Mouse (Mus musculus): ENCODE measurements around the gene Ddx18.
A peak's percentile ranks its signal among the peaks of the same experiment; 100 is the strongest.

The Ddx18 gene

DNA sequence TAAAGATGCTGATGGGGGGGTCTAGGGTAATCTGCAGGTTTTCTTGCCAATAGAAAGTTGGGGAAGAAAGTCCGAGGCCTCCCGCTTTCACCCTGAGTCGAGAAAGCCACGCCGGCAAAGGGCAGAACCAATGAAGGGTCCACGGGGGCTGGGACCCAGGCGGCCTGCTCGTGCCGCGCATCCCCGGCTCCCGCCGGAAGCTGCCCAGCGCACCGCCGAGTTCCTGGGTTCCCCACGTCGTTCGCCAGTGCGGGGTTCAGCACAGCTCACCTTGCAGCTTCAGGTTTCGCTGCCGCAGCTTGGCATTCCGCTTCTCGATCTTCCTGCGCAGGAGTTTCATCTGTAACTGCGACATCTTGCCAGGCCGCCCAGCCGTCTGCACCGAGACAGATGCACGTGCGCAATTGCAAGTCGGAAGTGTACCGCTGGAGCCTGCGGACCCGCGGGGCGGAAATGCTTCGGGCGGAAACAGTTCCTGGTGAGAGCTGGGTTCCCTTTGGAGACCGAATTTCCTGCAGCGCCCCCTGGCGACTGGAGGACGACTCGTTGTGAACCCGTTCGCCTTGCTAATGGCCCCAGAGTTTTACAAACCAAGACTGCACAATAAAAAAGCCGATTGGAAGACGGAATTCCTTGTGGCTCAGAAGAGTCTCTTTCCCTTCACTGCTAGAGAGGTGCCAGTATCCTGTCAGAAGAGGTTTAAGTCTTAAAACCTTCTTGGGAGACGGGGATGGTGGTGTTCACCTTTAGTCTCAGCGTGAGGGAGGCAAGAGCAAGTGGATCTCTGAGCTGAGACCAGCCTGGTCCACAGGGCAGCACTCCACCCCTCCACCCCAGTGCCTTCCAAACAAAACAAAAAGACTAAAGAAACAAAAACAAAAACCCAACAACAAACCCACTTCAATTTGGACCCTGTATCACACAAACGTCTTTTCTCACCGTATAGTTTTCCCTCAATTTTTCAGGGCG, at the start of gene Ddx18:
Ddx18 (minus strand) TSS at position 469 of the 969 bp plus-strand sequence.
- peak; percentile 97 for DNase-seq

DNA sequence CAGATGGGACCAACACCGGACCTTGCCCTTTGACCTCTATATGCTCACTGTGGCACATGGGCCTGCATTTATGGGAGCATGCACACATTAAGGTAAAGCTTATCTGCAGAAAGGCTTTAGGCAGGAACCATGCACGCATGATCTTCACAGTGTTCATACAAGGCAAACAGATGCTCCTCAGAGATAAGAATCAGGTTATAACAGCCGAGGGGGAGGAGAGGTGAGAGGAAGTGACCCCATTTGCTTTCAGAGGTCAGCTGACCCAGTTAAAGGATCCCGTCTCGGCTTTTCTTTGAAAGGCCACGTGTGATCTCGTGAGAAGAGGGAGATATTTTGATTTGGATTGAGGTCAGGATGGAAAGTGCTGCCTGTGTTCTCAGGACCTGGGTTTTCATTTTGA, 40.2 kb upstream of the Ddx18 start:
- peak; percentile 20 for DNase-seq

DNA sequence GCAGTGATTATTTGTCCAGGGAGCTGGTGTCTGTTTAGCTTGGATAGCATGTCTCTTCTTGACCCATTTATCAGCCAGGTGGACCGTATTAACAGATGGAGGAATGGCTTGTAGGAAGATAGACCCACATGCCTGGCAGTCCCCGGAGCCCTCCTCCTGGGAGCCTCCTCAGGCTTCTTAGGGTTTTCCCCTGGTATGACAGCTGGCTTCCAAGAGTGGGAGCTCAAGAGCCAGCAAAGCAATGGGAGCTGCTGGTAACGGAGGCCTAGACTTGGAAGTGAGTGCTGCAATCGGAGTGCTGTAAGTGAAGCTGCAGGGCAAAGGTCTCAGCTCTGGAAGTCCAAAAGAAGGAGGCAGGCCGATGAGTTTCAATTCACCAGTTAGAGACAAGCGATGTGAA, 37.3 kb upstream of the Ddx18 start:
- DNase-seq = peak; percentile 6

DNA sequence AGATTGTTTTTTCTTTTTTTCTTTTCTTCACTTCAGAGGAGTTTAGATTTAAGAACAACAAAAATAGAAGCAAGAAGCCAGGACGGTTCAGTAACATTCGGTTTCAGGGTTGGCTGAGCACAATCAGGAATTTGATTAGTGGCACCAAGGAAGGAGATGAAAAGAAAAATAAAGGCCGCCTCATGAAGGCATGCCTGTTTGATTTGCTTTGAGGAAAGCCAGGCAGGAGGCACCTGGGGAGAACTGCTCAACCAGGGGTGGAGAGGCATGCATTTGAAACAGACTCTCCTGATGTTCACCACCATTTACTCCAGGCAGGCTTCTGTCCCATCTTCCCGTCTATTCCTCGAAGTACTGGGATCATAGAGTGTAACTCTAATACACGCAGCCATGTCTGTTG, 34.1 kb upstream of the Ddx18 start:
- no peak for DNase-seq

DNA sequence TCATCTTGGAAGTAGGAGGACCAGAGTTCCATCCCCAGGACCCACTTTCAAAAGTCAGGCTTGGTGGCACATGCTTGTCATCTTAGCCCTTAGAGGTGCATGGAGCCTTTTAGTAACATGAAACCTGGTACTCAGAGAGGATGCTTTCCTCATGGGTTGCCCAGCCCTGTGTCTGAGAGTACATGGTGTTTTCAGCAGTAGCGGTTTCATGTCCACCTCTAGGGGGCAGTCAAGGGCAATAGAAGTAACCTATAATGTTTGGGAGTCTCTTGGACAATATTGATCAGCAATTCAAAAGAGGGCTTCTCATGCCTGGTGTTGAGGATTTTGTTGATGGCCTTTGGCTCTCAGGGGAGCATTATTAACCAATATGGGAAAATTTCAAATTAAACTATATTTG, 33.3 kb upstream of the Ddx18 start:
- peak; percentile 60 for DNase-seq

DNA sequence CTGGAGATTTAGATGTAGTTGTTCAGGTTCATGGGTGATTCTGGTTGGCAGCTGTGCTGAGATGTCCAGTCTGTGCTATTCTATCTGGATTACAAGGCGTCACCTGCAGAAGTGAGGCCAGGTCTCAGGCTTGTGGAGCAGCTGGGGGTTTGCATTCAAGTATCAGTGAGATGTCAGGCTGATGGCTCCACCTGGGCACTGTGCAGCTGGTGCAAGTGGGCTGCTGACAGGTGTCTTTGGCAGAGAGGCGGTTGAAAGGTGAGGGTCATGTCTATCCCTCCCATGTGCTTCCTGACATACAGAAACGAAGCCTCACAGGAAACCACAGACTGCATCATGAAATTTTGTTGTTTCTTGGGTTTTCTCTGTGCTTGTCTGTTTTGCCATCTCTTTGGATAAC, 30.6 kb upstream of the Ddx18 start:
- DNase-seq = no peak

DNA sequence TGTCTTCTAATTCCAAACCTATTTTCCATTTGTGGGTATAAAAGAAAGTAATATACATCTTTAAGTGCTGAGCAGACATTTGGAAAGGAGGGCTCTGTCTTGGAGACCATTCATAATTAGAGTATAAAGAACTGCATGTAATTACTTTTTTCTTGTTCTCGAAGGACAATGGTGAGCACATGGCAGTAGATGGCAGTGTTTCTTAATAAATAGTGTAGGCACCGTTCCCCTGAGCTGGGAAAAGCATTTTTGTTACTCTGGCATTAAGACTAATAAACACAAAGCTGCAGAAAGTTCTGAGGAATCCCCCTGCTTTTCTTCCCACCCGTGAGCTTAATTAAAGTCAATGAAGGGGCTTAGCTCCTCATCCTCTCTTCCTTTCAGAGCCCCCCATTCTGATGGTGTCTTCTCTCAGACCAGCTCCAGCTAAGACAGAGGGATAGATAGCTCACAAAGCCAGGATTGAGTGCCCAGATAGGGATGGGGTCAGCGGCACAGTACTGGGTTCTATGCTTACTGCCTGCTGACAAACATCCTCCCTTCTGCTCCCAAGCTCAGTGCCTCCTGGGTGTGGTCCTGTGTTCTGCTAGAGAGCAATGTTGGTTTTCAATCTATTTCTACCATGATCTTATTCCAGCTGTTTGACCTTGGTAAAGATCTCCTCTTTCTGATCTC, 29.3 kb upstream of the Ddx18 start:
- peak; percentile 45 for DNase-seq

DNA sequence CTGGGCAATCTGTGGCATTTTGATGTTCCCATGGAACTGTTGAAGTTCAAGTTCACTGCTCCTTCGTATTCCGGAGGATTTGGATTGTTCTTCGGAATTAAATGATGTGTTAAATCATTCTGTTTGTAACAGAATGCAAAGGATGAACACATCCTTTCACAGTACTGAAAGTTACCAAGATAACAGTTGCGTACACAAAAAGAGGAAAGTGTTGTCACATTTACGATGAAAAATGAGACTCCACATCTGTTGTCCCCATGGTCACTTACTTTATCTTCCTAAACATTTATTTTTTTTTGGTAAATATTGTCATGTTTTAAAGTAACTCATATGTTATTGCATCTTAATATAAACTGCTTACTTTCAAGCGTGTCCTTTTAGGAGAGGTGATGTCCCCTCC, 17.0 kb upstream of the Ddx18 start:
- DNase-seq = no peak

DNA sequence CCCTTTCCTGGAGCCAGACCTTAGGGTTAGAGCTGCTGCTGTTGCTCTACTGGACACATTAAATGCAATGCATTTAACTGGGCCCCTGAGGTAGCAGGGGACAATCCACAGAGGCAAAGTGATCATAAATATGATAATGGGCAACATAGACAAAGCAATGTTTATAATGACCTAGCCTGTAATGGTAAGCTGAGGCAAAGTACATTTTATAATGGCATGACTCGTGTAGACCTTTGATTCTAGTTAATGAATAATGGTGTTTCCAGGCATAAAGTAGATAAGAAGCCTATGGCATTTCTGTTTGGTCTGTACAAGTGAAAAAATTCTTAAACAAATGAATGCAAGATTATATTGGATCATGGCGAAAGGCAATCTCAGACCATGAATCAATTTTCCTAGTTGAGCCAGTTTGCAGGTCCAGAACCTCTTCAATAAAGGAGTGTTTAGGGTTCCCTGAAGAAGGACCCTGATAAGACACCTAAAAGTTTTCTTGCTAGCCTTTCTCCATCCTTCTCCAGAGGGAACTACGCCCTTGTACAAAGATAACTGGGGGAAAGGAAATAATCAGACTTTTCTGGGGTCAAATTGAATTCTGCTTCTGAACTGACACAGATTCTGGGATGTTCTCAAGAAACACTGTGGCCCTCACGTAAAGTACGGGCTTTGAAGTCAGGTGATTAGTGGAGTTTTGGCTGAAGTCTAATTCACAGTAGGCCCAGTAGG, 13.5 kb upstream of the Ddx18 start:
- DNase-seq = no peak

DNA sequence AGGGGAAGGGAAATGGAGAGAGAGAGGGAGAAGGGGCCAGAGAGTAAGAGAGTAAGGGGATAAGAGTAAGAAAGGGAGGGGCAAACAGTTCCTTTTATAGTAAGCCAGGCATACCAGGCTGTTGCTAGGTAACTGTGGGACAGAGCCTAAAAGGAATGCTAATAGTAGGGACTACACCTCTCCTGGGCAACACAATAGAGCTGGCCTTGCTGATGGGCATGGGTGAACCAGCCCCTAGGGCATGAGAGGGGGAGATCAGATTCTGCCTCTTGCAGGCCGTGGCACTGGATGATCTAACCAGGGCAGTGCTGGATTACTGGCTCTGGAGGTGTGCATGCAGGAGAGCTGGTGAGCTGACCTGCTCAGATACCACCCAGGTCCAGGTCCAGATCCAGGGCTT, 9.7 kb upstream of the Ddx18 start:
- no peak for DNase-seq

DNA sequence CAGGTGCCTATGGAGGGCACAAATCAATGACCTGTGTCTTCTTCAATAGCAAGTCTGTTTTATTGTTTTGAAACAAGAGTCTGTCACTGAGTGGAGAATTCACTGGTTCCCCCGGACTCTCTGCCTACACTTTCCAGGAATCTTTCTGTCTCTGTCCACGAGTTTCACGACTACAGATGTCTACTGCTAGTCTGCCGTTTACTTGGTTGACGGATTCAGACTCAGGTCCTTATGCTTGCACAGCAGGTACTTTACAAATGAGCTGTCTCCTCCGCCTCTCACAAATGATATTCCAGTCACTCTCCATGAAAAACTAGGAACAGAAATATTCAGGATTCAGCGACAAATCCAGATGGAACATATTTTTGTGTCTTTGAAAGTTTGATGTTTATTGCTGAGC, 2.7 kb upstream of the Ddx18 start:
- DNase-seq = no peak

DNA sequence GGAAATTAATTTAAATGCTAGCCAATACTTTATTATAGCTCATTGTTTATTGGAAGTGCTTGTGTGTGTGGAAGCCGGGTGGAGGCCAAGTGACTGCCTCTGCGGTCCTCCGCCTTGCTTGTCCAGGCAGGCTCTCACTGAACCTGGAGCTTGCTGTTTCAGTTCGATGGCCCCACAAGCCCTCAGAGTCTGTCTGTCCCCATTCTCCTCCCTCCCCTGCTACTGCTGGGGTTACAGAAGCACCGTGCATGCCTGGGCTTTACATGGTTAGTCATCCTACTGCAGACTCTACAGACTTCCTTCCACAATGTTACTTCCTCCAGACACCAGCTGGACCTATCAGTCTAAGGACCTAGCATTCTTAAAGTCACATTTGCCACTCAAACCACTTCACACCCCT, 9.9 kb downstream of the Ddx18 start:
- DNase-seq = no peak

DNA sequence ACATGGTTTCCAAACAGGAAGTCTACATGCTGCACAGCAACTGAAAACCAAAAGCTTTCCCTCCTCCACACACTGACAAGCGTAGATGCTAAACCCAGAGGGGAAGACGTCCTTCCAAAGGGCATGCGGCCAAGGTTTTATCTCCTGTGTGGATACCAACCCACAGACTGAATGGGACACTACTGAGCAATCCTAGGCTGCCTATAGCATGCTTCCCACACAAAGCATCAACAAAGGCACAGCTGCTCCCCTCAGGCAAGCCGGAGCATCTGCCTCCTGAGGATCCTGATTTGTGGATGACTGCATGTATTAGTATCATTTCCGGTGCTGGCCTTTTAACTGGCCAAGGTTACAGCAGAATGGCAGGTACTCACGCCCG, 16.3 kb downstream of the Ddx18 start:
- DNase-seq = peak; percentile 53

DNA sequence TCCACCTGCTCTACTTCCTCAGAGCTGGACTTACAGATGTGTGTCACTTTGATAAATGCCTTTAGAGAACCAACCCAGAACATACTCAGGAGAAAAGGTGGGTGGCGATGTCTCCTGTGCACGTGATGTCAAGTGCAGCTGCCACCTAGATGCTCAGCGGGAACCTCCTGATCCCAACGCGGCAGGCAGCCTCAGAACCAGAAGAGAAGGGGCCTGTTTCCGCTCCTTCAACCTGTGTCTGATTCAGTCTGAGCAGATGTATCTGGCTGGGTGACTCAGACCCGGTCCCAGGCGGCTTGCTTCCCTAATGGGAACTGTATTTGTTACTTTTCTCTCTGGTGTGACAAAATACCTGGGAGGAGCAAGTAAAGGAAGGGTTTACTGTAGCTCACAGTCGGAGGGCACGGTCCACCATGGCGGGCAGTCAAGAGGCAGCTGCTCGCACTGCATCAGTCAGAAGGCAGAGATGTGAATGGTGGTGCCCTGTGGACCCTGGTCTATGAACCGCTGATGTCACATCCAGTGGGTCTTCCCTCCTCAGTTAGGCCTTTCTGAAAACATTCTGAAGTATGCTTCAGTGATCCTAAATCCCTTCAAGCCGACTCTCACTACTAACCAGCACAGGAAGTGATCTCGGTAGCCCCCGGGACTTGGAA, 16.9 kb downstream of the Ddx18 start:
- peak; percentile 7 for DNase-seq

DNA sequence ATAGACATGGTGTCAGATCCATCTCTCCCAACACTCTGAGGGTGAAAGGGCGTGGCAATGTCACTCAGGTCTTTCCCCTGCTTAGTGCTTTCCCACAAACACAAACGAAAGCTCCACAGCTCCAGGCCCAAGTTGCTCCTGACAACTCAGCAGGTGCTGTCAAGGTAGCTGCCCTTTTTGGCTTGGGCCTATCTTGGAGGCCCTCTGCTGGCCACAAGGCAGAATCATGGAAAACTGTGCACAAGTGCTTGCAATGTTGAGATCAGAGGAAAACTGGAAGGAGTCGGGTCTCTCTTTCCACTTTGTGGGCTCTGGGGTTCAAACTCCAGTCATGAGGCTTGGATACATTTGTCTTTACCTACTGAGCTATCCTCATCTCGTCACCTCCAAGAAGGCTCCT, 18.3 kb downstream of the Ddx18 start:
- DNase-seq = no peak

DNA sequence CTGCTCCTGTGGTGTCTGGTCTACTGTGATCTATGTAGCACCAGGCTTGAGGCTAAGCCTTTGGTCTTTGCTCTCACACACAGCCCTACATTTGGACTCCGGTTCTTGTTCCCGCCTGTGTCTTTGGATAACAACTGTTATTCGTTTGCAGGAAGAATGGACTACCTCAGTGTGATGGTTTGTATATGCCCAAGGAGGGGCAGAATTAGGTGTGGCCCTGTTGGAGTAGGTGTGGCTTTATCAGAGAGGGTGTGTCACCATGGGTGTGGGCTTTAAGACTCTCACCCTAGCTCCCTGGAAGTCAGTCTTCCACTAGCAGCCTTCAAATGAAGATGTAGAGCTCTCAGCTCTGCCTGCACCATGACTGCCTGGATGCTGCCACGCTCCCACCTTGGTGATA, 19.1 kb downstream of the Ddx18 start:
- DNase-seq = no peak

DNA sequence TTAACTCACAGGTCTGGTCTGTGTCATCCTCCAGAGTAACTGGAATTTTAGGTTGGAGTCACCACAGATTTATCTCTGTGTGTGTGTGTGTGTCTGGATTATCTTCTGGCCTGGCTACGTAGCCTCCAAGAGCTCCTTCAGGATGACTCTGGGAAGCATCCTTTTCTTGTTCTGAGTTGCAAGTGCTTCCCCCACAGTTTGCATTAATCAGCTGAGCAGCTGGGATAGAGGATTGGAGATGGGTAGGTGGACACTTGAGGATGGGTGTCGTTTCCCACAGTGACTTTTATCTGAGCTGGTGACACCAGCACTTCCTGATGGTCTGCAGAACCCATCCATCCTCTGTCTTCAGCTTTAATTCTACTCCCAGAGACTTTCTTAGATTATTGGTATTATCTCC, 20.9 kb downstream of the Ddx18 start:
- DNase-seq = no peak

DNA sequence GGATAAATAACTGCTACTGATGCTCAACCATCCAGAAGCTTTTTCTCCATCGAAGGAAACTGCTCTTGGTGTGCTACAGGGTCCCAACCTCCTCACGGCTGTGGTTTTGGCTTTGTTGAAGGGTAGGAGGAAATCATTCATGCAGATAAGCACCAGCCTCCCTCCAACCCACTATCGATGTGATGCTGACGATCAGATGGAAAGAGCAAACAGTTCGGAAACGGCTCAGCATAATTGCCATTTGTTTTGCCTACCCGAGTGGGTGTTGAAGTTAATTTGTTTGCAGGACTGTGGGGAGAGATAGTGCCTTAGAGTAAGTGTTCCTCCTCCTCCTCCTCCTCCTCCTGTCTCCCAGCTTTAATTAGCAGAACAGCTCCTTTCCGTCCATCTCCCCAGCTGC, 27.4 kb downstream of the Ddx18 start:
- DNase-seq = no peak

DNA sequence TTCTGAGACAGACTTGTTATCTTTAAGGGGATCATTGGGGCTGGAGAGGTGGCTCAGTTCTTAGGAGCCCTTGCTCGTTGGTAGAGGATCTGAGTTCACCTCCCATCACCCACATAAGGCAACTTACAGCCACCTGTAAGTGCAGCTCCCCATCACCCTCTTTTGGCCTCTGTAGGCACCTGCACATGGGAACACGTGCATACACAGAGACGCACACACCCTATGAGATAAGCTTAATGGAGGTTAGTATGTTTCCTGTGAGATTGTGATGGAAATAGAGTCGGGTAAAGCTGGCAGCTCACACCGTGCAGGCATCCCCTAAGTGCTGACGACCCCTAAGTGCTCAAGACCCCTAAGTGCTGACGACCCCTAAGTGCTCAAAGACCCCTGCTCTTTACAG, 36.4 kb downstream of the Ddx18 start:
- no peak for DNase-seq

DNA sequence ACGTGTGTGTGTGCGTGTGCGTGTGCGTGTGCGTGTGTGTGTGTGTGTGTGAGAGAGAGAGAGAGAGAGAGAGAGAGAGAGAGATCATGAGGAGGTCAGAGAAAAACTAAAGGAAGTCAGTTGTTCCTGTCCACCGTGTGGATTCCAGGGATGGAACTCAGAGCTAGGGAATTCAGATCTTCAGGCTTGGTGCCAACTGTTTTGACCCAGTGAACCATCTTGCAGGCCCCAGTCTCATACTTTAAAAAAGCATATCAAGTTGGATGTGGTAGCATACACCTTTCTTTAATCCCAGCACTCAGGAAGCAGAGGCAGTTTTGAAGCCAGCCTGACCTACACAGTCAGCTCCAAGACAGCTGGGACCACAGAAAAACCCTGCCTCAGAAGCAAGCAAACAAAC, 38.5 kb downstream of the Ddx18 start:
- DNase-seq = no peak

DNA sequence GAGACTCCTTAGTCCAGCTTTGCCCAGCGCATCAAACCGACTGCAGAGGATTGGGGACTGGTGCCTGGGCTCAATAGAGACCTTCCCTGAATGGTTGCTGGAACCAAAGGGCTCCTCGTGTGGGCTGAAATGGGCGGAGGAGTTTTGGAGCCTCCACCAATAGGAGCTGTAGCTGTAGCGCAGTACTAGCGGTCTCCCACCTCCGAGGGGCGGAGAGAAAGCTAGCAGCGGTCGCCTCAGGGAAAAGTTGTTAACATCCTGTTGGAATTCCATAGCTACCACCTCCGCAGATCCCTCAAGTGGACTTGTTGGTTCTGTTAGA, 39.4 kb downstream of the Ddx18 start, which contains the start of gene Htr5b:
Htr5b (minus strand) TSS at position 67 of the 322 bp plus-strand sequence.
- peak; percentile 73 for DNase-seq

DNA sequence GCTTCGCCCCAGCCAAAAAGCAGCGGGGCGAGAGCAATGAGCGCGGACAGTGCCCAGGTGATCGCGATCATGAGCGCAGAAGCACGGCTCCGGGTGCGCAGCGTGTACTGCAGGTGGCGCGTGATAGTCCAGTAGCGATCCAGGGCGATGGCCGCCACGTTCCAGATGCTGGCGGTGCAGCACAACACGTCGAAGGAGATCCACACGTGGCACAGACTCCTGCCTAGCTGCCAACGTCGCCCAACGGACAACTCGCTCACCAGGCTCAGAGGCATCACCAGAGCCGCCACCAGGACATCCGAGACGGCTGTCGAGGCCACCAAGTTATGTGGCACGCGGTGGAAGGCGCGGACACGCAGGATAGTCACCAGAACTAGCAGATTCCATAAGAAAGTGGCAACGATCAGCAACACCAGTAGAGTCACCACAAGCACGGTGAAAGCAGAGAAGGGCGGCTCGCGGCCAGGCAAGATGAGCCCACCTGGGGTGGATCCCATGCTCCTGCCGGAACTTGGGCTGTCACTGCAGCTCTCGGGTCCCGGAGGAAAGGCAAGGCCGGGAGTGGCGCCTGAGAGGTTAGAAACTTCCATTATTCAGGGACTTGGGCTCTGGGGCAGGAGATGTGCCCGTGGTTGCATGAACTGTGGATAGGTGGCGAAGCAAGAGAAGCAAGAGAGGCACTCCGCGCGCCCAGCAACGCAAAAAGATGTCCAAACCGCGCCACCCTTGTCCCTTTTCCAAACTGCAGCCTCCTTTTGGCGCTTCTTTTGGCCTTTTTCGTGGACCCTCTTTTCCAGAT, 40.0 kb downstream of the Ddx18 start:
- peak; percentile 22 for DNase-seq
